25 mouse cellular contexts compared by ENCODE assay signal in genomic region chr11:77511336-77511735, GRCm38 (mm10). TPM values are rescaled to one million over a fixed set of nuclear protein-coding genes. Genes with fewer than 3 reads are reported as not detected.
DNase-seq lines count a peak whose midpoint lies in the region; ATAC-seq and TF ChIP-seq lines count a peak whose summit lies in the region.
"Had no signal": no experiment of that assay in that cellular context is flagged by ENCODE, and none has a peak within 500 bp of the region (broad histone marks: within the 10 kb centered on the region; RNA-seq: fewer than 3 reads in every experiment).

No protein-coding gene starts in this region.

- H3K4me1 ChIP-seq in forebrain, embryonic 11.5 days (replicated peaks; ENCODE audit: control insufficient read depth, insufficient read depth, low read length): peaks cover 26% of the 10 kb centered on the region
- peaks cover 26% of the 10 kb centered on the region for H3K4me1 ChIP-seq in forebrain, embryonic 14.5 days (ENCODE audit: control insufficient read depth, insufficient read depth, low read length)
- peaks cover 32% of the 10 kb centered on the region for H3K4me1 ChIP-seq in lung, embryonic 14.5 days (ENCODE audit: insufficient read depth)
- peaks cover 37% of the 10 kb centered on the region for H3K4me1 ChIP-seq in embryonic facial prominence, embryonic 14.5 days (ENCODE audit: control insufficient read depth, insufficient read depth, low read length)
- peaks cover 41% of the 10 kb centered on the region for H3K4me1 ChIP-seq in limb, embryonic 14.5 days (ENCODE audit: control insufficient read depth, insufficient read depth, low read length)
- H3K4me1 ChIP-seq in kidney, adult 2 months (ENCODE audit: control insufficient read depth, insufficient read depth, low read length): peaks cover 17% of the 10 kb centered on the region

- H3K4me3 ChIP-seq in forebrain, embryonic 11.5 days (ENCODE audit: low read depth, low read length): no peak overlapping the region
- H3K4me3 ChIP-seq in forebrain, embryonic 14.5 days (ENCODE audit: low read depth, low read length): no peak overlapping the region
- H3K4me3 ChIP-seq in lung, embryonic 14.5 days (ENCODE audit: low read depth, low read length): no peak overlapping the region
- H3K4me3 ChIP-seq in embryonic facial prominence, embryonic 14.5 days (ENCODE audit: low read depth, low read length): no peak overlapping the region
- H3K4me3 ChIP-seq in limb, embryonic 14.5 days (replicated peaks; ENCODE audit: low read length): 0 out of 2 replicates have a peak overlapping the region, but pooled peaks have one; percentile 58
- no peak overlapping the region for H3K4me3 ChIP-seq in kidney, adult 2 months (ENCODE audit: insufficient read depth, low read depth, low read length)
- H3K4me3 ChIP-seq: forebrain, embryonic 12.5 days; hindbrain, embryonic 12.5 days had no signal

- H3K9ac ChIP-seq in forebrain, embryonic 11.5 days (ENCODE audit: low read length): no peak overlapping the region
- no peak overlapping the region for H3K9ac ChIP-seq in forebrain, embryonic 14.5 days (ENCODE audit: low read length)
- H3K9ac ChIP-seq in lung, embryonic 14.5 days: no peak overlapping the region
- no peak overlapping the region for H3K9ac ChIP-seq in embryonic facial prominence, embryonic 14.5 days (ENCODE audit: low read depth, low read length)
- H3K9ac ChIP-seq in limb, embryonic 14.5 days (ENCODE audit: low read depth, low read length, severe bottlenecking): no peak overlapping the region
- H3K9ac ChIP-seq: forebrain, embryonic 12.5 days; forebrain, postnatal 0 days; hindbrain, embryonic 12.5 days had no signal

- no peak for ATAC-seq in forebrain, embryonic 11.5 days (replicated peaks; ENCODE audit: low FRiP score)
- ATAC-seq in forebrain, embryonic 14.5 days: no peak
- ATAC-seq in lung, embryonic 14.5 days (ENCODE audit: insufficient read depth): no peak
- ATAC-seq in embryonic facial prominence, embryonic 14.5 days (ENCODE audit: low read depth): no peak
- ATAC-seq in limb, embryonic 14.5 days (ENCODE audit: low FRiP score, low read depth): no peak
- ATAC-seq: forebrain, postnatal 0 days; hindbrain, embryonic 16.5 days; inflammation-experienced regulatory T-cells, adult 6 months; Patski had no signal

- peaks cover 7% of the 10 kb centered on the region for H3K27me3 ChIP-seq in forebrain, embryonic 11.5 days (ENCODE audit: control insufficient read depth, insufficient read depth, low read length)
- peaks cover 8% of the 10 kb centered on the region for H3K27me3 ChIP-seq in forebrain, embryonic 14.5 days (replicated peaks; ENCODE audit: control insufficient read depth, insufficient read depth, low read length)
- peaks cover 13% of the 10 kb centered on the region for H3K27me3 ChIP-seq in lung, embryonic 14.5 days (ENCODE audit: insufficient read depth, low read length)
- H3K27me3 ChIP-seq in embryonic facial prominence, embryonic 14.5 days (replicated peaks; ENCODE audit: control insufficient read depth, insufficient read depth, low read length): peaks cover 19% of the 10 kb centered on the region
- H3K27me3 ChIP-seq in limb, embryonic 14.5 days (ENCODE audit: control insufficient read depth, insufficient read depth, low read length): peaks cover 24% of the 10 kb centered on the region
- no peaks in the 10 kb centered on the region for H3K27me3 ChIP-seq in kidney, adult 2 months (replicated peaks; ENCODE audit: control insufficient read depth, insufficient read depth, low read length)
- H3K27me3 ChIP-seq: CH12.LX had no signal

- H3K27ac ChIP-seq in forebrain, embryonic 11.5 days (ENCODE audit: low read depth, low read length): no peak overlapping the region
- H3K27ac ChIP-seq in forebrain, embryonic 14.5 days (ENCODE audit: low read depth, low read length): no peak overlapping the region
- no peak overlapping the region for H3K27ac ChIP-seq in lung, embryonic 14.5 days (ENCODE audit: low read depth)
- H3K27ac ChIP-seq in embryonic facial prominence, embryonic 14.5 days (replicated peaks; ENCODE audit: low read depth, low read length): no peak overlapping the region
- H3K27ac ChIP-seq in limb, embryonic 14.5 days (replicated peaks; ENCODE audit: low read depth, low read length): no peak overlapping the region
- H3K27ac ChIP-seq in kidney, adult 2 months (ENCODE audit: insufficient read depth, low read depth, low read length): no peak overlapping the region
- H3K27ac ChIP-seq: forebrain, embryonic 12.5 days; gastrocnemius, adult 2 months; heart, embryonic 10.5 days; hindbrain, embryonic 12.5 days had no signal

- peak; percentile 42 for DNase-seq in forebrain, embryonic 11.5 days (ENCODE audit: low spot score)
- DNase-seq in forebrain, embryonic 14.5 days (ENCODE audit: low spot score): no peak
- DNase-seq in lung, embryonic 14.5 days: no peak
- DNase-seq in lung, postnatal 25 days (ENCODE audit: low spot score): no peak
- DNase-seq in embryonic facial prominence, embryonic 14.5 days (ENCODE audit: low spot score): no peak
- DNase-seq in limb, embryonic 14.5 days (ENCODE audit: low spot score): no peak
- DNase-seq in cerebellum, adult 11-12 months: no peak
- no peak for DNase-seq in kidney, adult 2 months
- DNase-seq: adrenal gland, adult 2 months; adrenal gland, postnatal 25 days; cerebellum, adult 8-10 months; cerebellum, postnatal 25 days; forebrain, postnatal 0 days; gastrocnemius, adult 2 months; gastrocnemius, postnatal 25 days; heart, postnatal 10 days had no signal

- H3K36me3 ChIP-seq in forebrain, embryonic 11.5 days (ENCODE audit: control insufficient read depth, insufficient read depth, low read length): no peaks in the 10 kb centered on the region; the same call in 1 of the 2 replicates
- H3K36me3 ChIP-seq in forebrain, embryonic 14.5 days (ENCODE audit: control insufficient read depth, insufficient read depth, low read length): peaks cover 18% of the 10 kb centered on the region
- peaks cover 35% of the 10 kb centered on the region for H3K36me3 ChIP-seq in lung, embryonic 14.5 days (ENCODE audit: insufficient read depth)
- peaks cover 24% of the 10 kb centered on the region for H3K36me3 ChIP-seq in embryonic facial prominence, embryonic 14.5 days (ENCODE audit: control insufficient read depth, insufficient read depth, low read length)
- peaks cover 36% of the 10 kb centered on the region for H3K36me3 ChIP-seq in limb, embryonic 14.5 days (ENCODE audit: control insufficient read depth, insufficient read depth, low read length)
- H3K36me3 ChIP-seq in kidney, adult 2 months (ENCODE audit: control insufficient read depth, insufficient read depth, low read length): no peaks in the 10 kb centered on the region

- no peak for TF ChIP-seq POLR2A in limb, embryonic 14.5 days (IDR thresholded peaks at IDR 0.05; ENCODE audit: borderline replicate concordance, extremely low read depth, insufficient read depth, insufficient read length)
- no peak for TF ChIP-seq POLR2A in kidney, adult 2 months (IDR thresholded peaks at IDR 0.05; ENCODE audit: low read depth, low read length)

- no peak for TF ChIP-seq CTCF in lung, embryonic 14.5 days (IDR thresholded peaks at IDR 0.05; ENCODE audit: low read depth)
- no peak for TF ChIP-seq CTCF in kidney, adult 2 months (conservative IDR thresholded peaks at IDR 0.05; ENCODE audit: insufficient read depth, insufficient read length, low read depth, low read length)

- 82% methylated on average over 5 of the region's 5 CpGs for WGBS in forebrain, embryonic 11.5 days
- 81% methylated on average over 5 of the region's 5 CpGs for WGBS in forebrain, embryonic 14.5 days
- 72% methylated on average over 5 of the region's 5 CpGs for WGBS in lung, embryonic 14.5 days
- WGBS in embryonic facial prominence, embryonic 14.5 days: 64% methylated on average over 5 of the region's 5 CpGs
- WGBS in limb, embryonic 14.5 days: 82% methylated on average over 5 of the region's 5 CpGs
- 84% methylated on average over 5 of the region's 5 CpGs for WGBS in kidney, adult 2 months

- H3K9me3 ChIP-seq in forebrain, embryonic 11.5 days (ENCODE audit: control insufficient read depth, low read length): no peaks in the 10 kb centered on the region
- no peaks in the 10 kb centered on the region for H3K9me3 ChIP-seq in forebrain, embryonic 14.5 days (replicated peaks; ENCODE audit: control insufficient read depth, low read length)
- H3K9me3 ChIP-seq in lung, embryonic 14.5 days (ENCODE audit: low read depth, low read length): no peaks in the 10 kb centered on the region
- no peaks in the 10 kb centered on the region for H3K9me3 ChIP-seq in embryonic facial prominence, embryonic 14.5 days (ENCODE audit: control insufficient read depth, low read length)
- no peaks in the 10 kb centered on the region for H3K9me3 ChIP-seq in limb, embryonic 14.5 days (ENCODE audit: control insufficient read depth, low read length)
- H3K9me3 ChIP-seq: forebrain, embryonic 12.5 days; heart, embryonic 10.5 days; hindbrain, embryonic 12.5 days had no signal

- H3K4me2 ChIP-seq in forebrain, embryonic 11.5 days (ENCODE audit: low read depth, low read length, severe bottlenecking): no peak overlapping the region
- H3K4me2 ChIP-seq in forebrain, embryonic 14.5 days (ENCODE audit: low read length): no peak overlapping the region
- peak overlapping the region; percentile 94 for H3K4me2 ChIP-seq in lung, embryonic 14.5 days
- H3K4me2 ChIP-seq in embryonic facial prominence, embryonic 14.5 days (ENCODE audit: low read depth, low read length): peak overlapping the region; percentile 97; the same call in 1 of the 2 replicates
- no peak overlapping the region for H3K4me2 ChIP-seq in limb, embryonic 14.5 days (replicated peaks; ENCODE audit: low read depth, low read length, severe bottlenecking)
- H3K4me2 ChIP-seq: forebrain, embryonic 12.5 days had no signal

RNA-seq across cellular contexts. Expression of gene Abhd15, which starts 3.6 kb away (rescaled TPM):
- 3.3 TPM in 2 replicates for polyA plus RNA-seq in forebrain, embryonic 11.5 days (2014; fragmentation: Nextera tagmentation; extraction: Ambion mirVana)
- 1.2 and 1.8 TPM in 2 replicates for polyA plus RNA-seq in forebrain, embryonic 14.5 days (2014; fragmentation: Nextera tagmentation; extraction: Ambion mirVana)
- 3.0 and 3.2 TPM in 2 replicates for polyA plus RNA-seq in lung, embryonic 14.5 days (2014; fragmentation: Nextera tagmentation; extraction: Ambion mirVana)
- 2.3 and 3.3 TPM in 2 replicates for polyA plus RNA-seq in embryonic facial prominence, embryonic 14.5 days (2014; fragmentation: Nextera tagmentation; extraction: Ambion mirVana)
- 0.50 and 0.93 TPM in 2 replicates for polyA plus RNA-seq in limb, embryonic 14.5 days (2012; rRNA removed)
- polyA plus RNA-seq in limb, embryonic 14.5 days (2014; fragmentation: Nextera tagmentation; extraction: Ambion mirVana): 1.5 and 1.8 TPM in 2 replicates
- 2.7 and 3.2 TPM in 2 replicates for polyA plus RNA-seq in kidney, adult 2 months (2012; rRNA removed)

RNA-seq across cellular contexts. Expression of gene Trp53i13, which starts 4.4 kb away (rescaled TPM):
- 32.2 and 35.8 TPM in 2 replicates for polyA plus RNA-seq in forebrain, embryonic 11.5 days (2014; fragmentation: Nextera tagmentation; extraction: Ambion mirVana)
- polyA plus RNA-seq in forebrain, embryonic 14.5 days (2014; fragmentation: Nextera tagmentation; extraction: Ambion mirVana): 16.3 and 16.6 TPM in 2 replicates
- polyA plus RNA-seq in lung, embryonic 14.5 days (2014; fragmentation: Nextera tagmentation; extraction: Ambion mirVana): 39.2 and 40.3 TPM in 2 replicates
- polyA plus RNA-seq in embryonic facial prominence, embryonic 14.5 days (2014; fragmentation: Nextera tagmentation; extraction: Ambion mirVana): 51.2 and 52.3 TPM in 2 replicates
- polyA plus RNA-seq in limb, embryonic 14.5 days (2012; rRNA removed): 51.1 and 77.3 TPM in 2 replicates
- polyA plus RNA-seq in limb, embryonic 14.5 days (2014; fragmentation: Nextera tagmentation; extraction: Ambion mirVana): 67.3 and 69.0 TPM in 2 replicates
- polyA plus RNA-seq in kidney, adult 2 months (2012; rRNA removed): 19.4 and 24.4 TPM in 2 replicates

RNA-seq across cellular contexts. Expression of gene Gm10392, which starts 7.7 kb away (rescaled TPM):
- polyA plus RNA-seq in forebrain, embryonic 11.5 days (2014; fragmentation: Nextera tagmentation; extraction: Ambion mirVana): 0.19 TPM in 1 of 2 replicates, not detected in the other
- polyA plus RNA-seq in forebrain, embryonic 14.5 days (2014; fragmentation: Nextera tagmentation; extraction: Ambion mirVana): not detected in 2 replicates
- 0.16 TPM in 1 of 2 replicates, not detected in the other for polyA plus RNA-seq in lung, embryonic 14.5 days (2014; fragmentation: Nextera tagmentation; extraction: Ambion mirVana)
- not detected in 2 replicates for polyA plus RNA-seq in embryonic facial prominence, embryonic 14.5 days (2014; fragmentation: Nextera tagmentation; extraction: Ambion mirVana)
- not detected in 2 replicates for polyA plus RNA-seq in limb, embryonic 14.5 days (2012; rRNA removed)
- polyA plus RNA-seq in limb, embryonic 14.5 days (2014; fragmentation: Nextera tagmentation; extraction: Ambion mirVana): 0.12 TPM in 1 of 2 replicates, not detected in the other
- not detected in 2 replicates for polyA plus RNA-seq in kidney, adult 2 months (2012; rRNA removed)
- polyA plus RNA-seq: adrenal gland, adult 2 months; cortical plate, adult 2 months; forebrain, embryonic 12.5 days; forebrain, postnatal 0 days; heart, embryonic 10.5 days; heart, embryonic 14.5 days; Patski had no signal

RNA-seq across cellular contexts. Expression of gene Git1, which starts 18.0 kb away (rescaled TPM):
- 19.2 and 21.2 TPM in 2 replicates for polyA plus RNA-seq in forebrain, embryonic 11.5 days (2014; fragmentation: Nextera tagmentation; extraction: Ambion mirVana)
- polyA plus RNA-seq in forebrain, embryonic 14.5 days (2014; fragmentation: Nextera tagmentation; extraction: Ambion mirVana): 16.3 and 18.7 TPM in 2 replicates
- polyA plus RNA-seq in lung, embryonic 14.5 days (2014; fragmentation: Nextera tagmentation; extraction: Ambion mirVana): 18.4 and 21.1 TPM in 2 replicates
- polyA plus RNA-seq in embryonic facial prominence, embryonic 14.5 days (2014; fragmentation: Nextera tagmentation; extraction: Ambion mirVana): 15.1 and 16.7 TPM in 2 replicates
- 57.1 and 71.7 TPM in 2 replicates for polyA plus RNA-seq in limb, embryonic 14.5 days (2012; rRNA removed)
- polyA plus RNA-seq in limb, embryonic 14.5 days (2014; fragmentation: Nextera tagmentation; extraction: Ambion mirVana): 17.3 and 18.2 TPM in 2 replicates
- 53.2 and 58.5 TPM in 2 replicates for polyA plus RNA-seq in kidney, adult 2 months (2012; rRNA removed)

RNA-seq across cellular contexts. Expression of gene Ankrd13b, which starts 21.9 kb away (rescaled TPM):
- 19.0 and 22.0 TPM in 2 replicates for polyA plus RNA-seq in forebrain, embryonic 11.5 days (2014; fragmentation: Nextera tagmentation; extraction: Ambion mirVana)
- 25.3 and 32.7 TPM in 2 replicates for polyA plus RNA-seq in forebrain, embryonic 14.5 days (2014; fragmentation: Nextera tagmentation; extraction: Ambion mirVana)
- 12.1 and 12.9 TPM in 2 replicates for polyA plus RNA-seq in lung, embryonic 14.5 days (2014; fragmentation: Nextera tagmentation; extraction: Ambion mirVana)
- 11.4 and 11.6 TPM in 2 replicates for polyA plus RNA-seq in embryonic facial prominence, embryonic 14.5 days (2014; fragmentation: Nextera tagmentation; extraction: Ambion mirVana)
- polyA plus RNA-seq in limb, embryonic 14.5 days (2012; rRNA removed): 98.1 and 133 TPM in 2 replicates
- 13.9 and 15.1 TPM in 2 replicates for polyA plus RNA-seq in limb, embryonic 14.5 days (2014; fragmentation: Nextera tagmentation; extraction: Ambion mirVana)
- polyA plus RNA-seq in kidney, adult 2 months (2012; rRNA removed): 22.3 and 31.4 TPM in 2 replicates

Comparison
In these comparisons a context has a peak if more than half of its experiments do, and no peak if none do; other contexts are left out.
1. H3K4me2 ChIP-seq: peak in lung, embryonic 14.5 days (single experiment) and embryonic facial prominence, embryonic 14.5 days (single experiment); none in forebrain, embryonic 11.5 days (single experiment), forebrain, embryonic 14.5 days (single experiment) and limb, embryonic 14.5 days (single experiment).